Mouse (Mus musculus): ENCODE results near the gene Pxmp4. TPM values are rescaled to one million over a fixed set of nuclear protein-coding genes. Genes with fewer than 3 reads are reported as not detected.

Pxmp4 gene
- total RNA-seq, 4 experiments from 2014 or later: 13.2 to 15.2 (median 14.1) TPM

GRCm38 (mm10) chr2:154574271-154574670 lies 29.2 kb downstream of the Pxmp4 start:
- no peak for DNase-seq (ENCODE audit: low spot score in 2 of 2)

- DNase-seq (ENCODE audit: low spot score in 2 of 2): no peak
These were observed 30.5 kb downstream of the Pxmp4 start for GRCm38 (mm10) chr2:154572996-154573395.

GRCm38 (mm10) chr2:154571976-154572375 lies 31.5 kb downstream of the Pxmp4 start:
- DNase-seq (ENCODE audit: low spot score in 2 of 2): no peak

GRCm38 (mm10) chr2:154571266-154571665 lies 32.2 kb downstream of the Pxmp4 start:
- no peak for DNase-seq (ENCODE audit: low spot score in 2 of 2)

GRCm38 (mm10) chr2:154570666-154571065 lies 32.8 kb downstream of the Pxmp4 start:
- DNase-seq (ENCODE audit: low spot score in 2 of 2): no peak

- peak; percentile 78 to 86 for DNase-seq (ENCODE audit: low spot score in 2 of 2)
These were observed 33.6 kb downstream of the Pxmp4 start, which contains the start of gene E2f1 for GRCm38 (mm10) chr2:154569836-154570286. Gene E2f1, minus strand, starts transcription at chr2:154569892.

- peak in 1 of 2 experiments; percentile 58 for DNase-seq (ENCODE audit: low spot score in 2 of 2)
These were observed 34.3 kb downstream of the Pxmp4 start for GRCm38 (mm10) chr2:154569071-154569748.

GRCm38 (mm10) chr2:154568329-154569070 lies 35.0 kb downstream of the Pxmp4 start:
- DNase-seq (ENCODE audit: low spot score in 2 of 2): no peak

- DNase-seq (ENCODE audit: low spot score in 2 of 2): no peak
These were observed 35.7 kb downstream of the Pxmp4 start for GRCm38 (mm10) chr2:154567766-154568165.

GRCm38 (mm10) chr2:154566641-154567040 lies 36.9 kb downstream of the Pxmp4 start:
- DNase-seq (ENCODE audit: low spot score in 2 of 2): no peak

GRCm38 (mm10) chr2:154565562-154565961 lies 37.9 kb downstream of the Pxmp4 start:
- no peak for DNase-seq (ENCODE audit: low spot score in 2 of 2)

GRCm38 (mm10) chr2:154563612-154564170 lies 39.8 kb downstream of the Pxmp4 start:
- no peak for DNase-seq (ENCODE audit: low spot score in 2 of 2)

- no peak for DNase-seq (ENCODE audit: low spot score in 2 of 2)
These were observed 45.1 kb downstream of the Pxmp4 start, which contains the start of gene Necab3 for GRCm38 (mm10) chr2:154558264-154559039. Gene Necab3, minus strand, starts transcription at chr2:154558890.

GRCm38 (mm10) chr2:154557184-154557832 lies 46.2 kb downstream of the Pxmp4 start:
- peak in 1 of 2 experiments; percentile 71 for DNase-seq (ENCODE audit: low spot score in 2 of 2)

- peak in 1 of 2 experiments; percentile 81 for DNase-seq (ENCODE audit: low spot score in 2 of 2)
These were observed 48.3 kb downstream of the Pxmp4 start for GRCm38 (mm10) chr2:154555235-154555634.

- no peak for DNase-seq (ENCODE audit: low spot score in 2 of 2)
These were observed 51.0 kb downstream of the Pxmp4 start for GRCm38 (mm10) chr2:154552424-154552907.

- no peak for DNase-seq (ENCODE audit: low spot score in 2 of 2)
These were observed 51.6 kb downstream of the Pxmp4 start for GRCm38 (mm10) chr2:154551927-154552326.

- DNase-seq (ENCODE audit: low spot score in 2 of 2): no peak
These were observed 52.0 kb downstream of the Pxmp4 start, which contains the start of gene Actl10 for GRCm38 (mm10) chr2:154551476-154551875. Gene Actl10, plus strand, starts transcription at chr2:154551776.

GRCm38 (mm10) chr2:154550937-154551336 lies 52.6 kb downstream of the Pxmp4 start:
- DNase-seq (ENCODE audit: low spot score in 2 of 2): no peak

- no peak for DNase-seq (ENCODE audit: low spot score in 2 of 2)
These were observed 53.7 kb downstream of the Pxmp4 start for GRCm38 (mm10) chr2:154549886-154550189.

Data from left cerebral cortex, adult 8-10 months (tissue).